20 mouse cellular contexts compared by ENCODE assay signal in genomic region chr17:55954229-55954628, GRCm38 (mm10). TPM values are rescaled to one million over a fixed set of nuclear protein-coding genes. Genes with fewer than 3 reads are reported as not detected.
DNase-seq lines count a peak whose midpoint lies in the region; ATAC-seq and TF ChIP-seq lines count a peak whose summit lies in the region.
"Had no signal": no experiment of that assay in that cellular context is flagged by ENCODE, and none has a peak within 500 bp of the region (broad histone marks: within the 10 kb centered on the region; RNA-seq: fewer than 3 reads in every experiment).

No protein-coding gene starts in this region.

- peak; percentile 52 for DNase-seq in forebrain, embryonic 11.5 days (ENCODE audit: low spot score)
- no peak for DNase-seq in ES-E14 (ENCODE audit: low read depth, low spot score)
- no peak for DNase-seq in kidney, adult 11 months
- DNase-seq in ovary, adult 18-20 months (ENCODE audit: low spot score) = no peak
- DNase-seq: cerebellum, postnatal 36 days; gastrocnemius, postnatal 10 days; lung, adult 2 months; lung, postnatal 36 days; thymus, postnatal 14 days had no signal

- H3K27me3 ChIP-seq in forebrain, embryonic 11.5 days (ENCODE audit: control insufficient read depth, insufficient read depth, low read length) = no peaks in the 10 kb centered on the region
- no peaks in the 10 kb centered on the region; the same call in 1 of the 2 replicates for H3K27me3 ChIP-seq in forebrain, embryonic 16.5 days (replicated peaks; ENCODE audit: control insufficient read depth, insufficient read depth, low read length)
- no peaks in the 10 kb centered on the region for H3K27me3 ChIP-seq in megakaryocyte, embryonic 14.5 days (replicated peaks)
- H3K27me3 ChIP-seq in E14TG2a.4 (ENCODE audit: insufficient read depth, low read length) = no peaks in the 10 kb centered on the region

- no peaks in the 10 kb centered on the region for H3K36me3 ChIP-seq in forebrain, embryonic 11.5 days (ENCODE audit: control insufficient read depth, insufficient read depth, low read length)
- no peaks in the 10 kb centered on the region for H3K36me3 ChIP-seq in forebrain, embryonic 16.5 days (ENCODE audit: control insufficient read depth, insufficient read depth)
- H3K36me3 ChIP-seq in megakaryocyte, embryonic 14.5 days (replicated peaks; ENCODE audit: low read length) = peaks cover 25% of the 10 kb centered on the region
- H3K36me3 ChIP-seq in E14TG2a.4 (ENCODE audit: insufficient read depth, low read length) (no peaks in the 10 kb centered on the region; the same call in 1 of the 2 replicates), ES-E14 (ENCODE audit: control insufficient read depth, insufficient read depth, low read length, poor library complexity, severe bottlenecking) (no peaks in the 10 kb centered on the region)
- H3K36me3 ChIP-seq: hindbrain, embryonic 13.5 days; intestine, embryonic 15.5 days; limb, embryonic 13.5 days; midbrain, embryonic 12.5 days; neural tube, embryonic 15.5 days had no signal

- no peak for TF ChIP-seq CTCF in E14TG2a.4 (conservative IDR thresholded peaks at IDR 0.05; ENCODE audit: low read length)

- in situ Hi-C loops in ES-E14 (cut with MboI; ENCODE audit: low sequenced_read_pairs in 2 of 2, unreplicated experiment in 2 of 2) = no loop called here

- H3K4me3 ChIP-seq in forebrain, embryonic 11.5 days (ENCODE audit: low read depth, low read length) = no peak overlapping the region
- H3K4me3 ChIP-seq in forebrain, embryonic 16.5 days (replicated peaks; ENCODE audit: low read length) = no peak overlapping the region
- H3K4me3 ChIP-seq in megakaryocyte, embryonic 14.5 days (replicated peaks) = peak overlapping the region; percentile 77
- H3K4me3 ChIP-seq in E14TG2a.4 (replicated peaks; ENCODE audit: low read length) = peak overlapping the region; percentile 70
- peak overlapping the region; percentile 13 to 35; a peak in 2 of 4 replicates for H3K4me3 ChIP-seq in ES-E14 (ENCODE audit: insufficient read depth in 1 of 2, low read depth in 1 of 2, low read length in 2 of 2, poor library complexity in 1 of 2, severe bottlenecking in 1 of 2)
- H3K4me3 ChIP-seq: erythroblast, embryonic 14.5 days; hindbrain, embryonic 13.5 days; intestine, embryonic 15.5 days; limb, embryonic 13.5 days; midbrain, embryonic 12.5 days; myocyte; neural tube, embryonic 15.5 days had no signal

- 32% methylated on average over 16 of the region's 16 CpGs for WGBS in forebrain, embryonic 11.5 days
- 39% methylated on average over 16 of the region's 16 CpGs for WGBS in forebrain, embryonic 16.5 days

- H3K9me3 ChIP-seq in forebrain, embryonic 11.5 days (ENCODE audit: control insufficient read depth, low read length) = no peaks in the 10 kb centered on the region
- no peaks in the 10 kb centered on the region for H3K9me3 ChIP-seq in forebrain, embryonic 16.5 days (ENCODE audit: control insufficient read depth, low read length)
- H3K9me3 ChIP-seq in megakaryocyte, embryonic 14.5 days = no peaks in the 10 kb centered on the region
- H3K9me3 ChIP-seq in E14TG2a.4 (ENCODE audit: low read length) (no peaks in the 10 kb centered on the region), ES-E14 (ENCODE audit: control insufficient read depth, insufficient read depth, low read depth, low read length) (no peaks in the 10 kb centered on the region)
- H3K9me3 ChIP-seq: hindbrain, embryonic 13.5 days; intestine, embryonic 15.5 days; limb, embryonic 13.5 days; midbrain, embryonic 12.5 days; neural tube, embryonic 15.5 days had no signal

- peaks cover 5% of the 10 kb centered on the region for H3K4me1 ChIP-seq in forebrain, embryonic 11.5 days (replicated peaks; ENCODE audit: control insufficient read depth, insufficient read depth, low read length)
- H3K4me1 ChIP-seq in forebrain, embryonic 16.5 days (replicated peaks; ENCODE audit: control insufficient read depth, insufficient read depth, low read length) = peaks cover 12% of the 10 kb centered on the region
- H3K4me1 ChIP-seq in megakaryocyte, embryonic 14.5 days = peaks cover 78% of the 10 kb centered on the region
- H3K4me1 ChIP-seq in E14TG2a.4 (replicated peaks; ENCODE audit: low read depth, low read length) (peaks cover 90% of the 10 kb centered on the region), ES-E14 (ENCODE audit: control insufficient read depth in 2 of 2, insufficient read depth in 2 of 2, low read length in 2 of 2, poor library complexity in 1 of 2) (peaks cover 9 to 39% of the 10 kb centered on the region in 2 experiments)

- no peak overlapping the region for H3K9ac ChIP-seq in forebrain, embryonic 11.5 days (ENCODE audit: low read length)
- H3K9ac ChIP-seq in forebrain, embryonic 16.5 days (replicated peaks; ENCODE audit: low read depth, low read length) = no peak overlapping the region
- H3K9ac ChIP-seq in ES-E14 (ENCODE audit: insufficient read depth, low read depth, low read length, poor library complexity, severe bottlenecking) = peak overlapping the region; percentile 41; the same call in 1 of the 2 replicates
- H3K9ac ChIP-seq: hindbrain, embryonic 13.5 days; intestine, embryonic 15.5 days; limb, embryonic 13.5 days; midbrain, embryonic 12.5 days; neural tube, embryonic 15.5 days had no signal

- no peak overlapping the region for H3K4me2 ChIP-seq in forebrain, embryonic 11.5 days (ENCODE audit: low read depth, low read length, severe bottlenecking)
- no peak overlapping the region for H3K4me2 ChIP-seq in forebrain, embryonic 16.5 days (ENCODE audit: low read length)
- H3K4me2 ChIP-seq: hindbrain, embryonic 13.5 days; intestine, embryonic 15.5 days; limb, embryonic 13.5 days; midbrain, embryonic 12.5 days; neural tube, embryonic 15.5 days had no signal

- no peak for ATAC-seq in forebrain, embryonic 11.5 days (replicated peaks; ENCODE audit: low FRiP score)
- ATAC-seq in forebrain, embryonic 16.5 days = no peak
- ATAC-seq in megakaryocyte, adult 5-6 weeks (ENCODE audit: poor library complexity, severe bottlenecking) = no peak
- ATAC-seq: intestine, embryonic 15.5 days had no signal

- no peak overlapping the region for H3K27ac ChIP-seq in forebrain, embryonic 11.5 days (ENCODE audit: low read depth, low read length)
- H3K27ac ChIP-seq in forebrain, embryonic 16.5 days (ENCODE audit: low read length) = no peak overlapping the region
- 0 out of 2 replicates have a peak overlapping the region, but pooled peaks have one; percentile 10 for H3K27ac ChIP-seq in ES-E14 (ENCODE audit: insufficient read depth, low read depth, low read length, poor library complexity, severe bottlenecking)
- H3K27ac ChIP-seq: hindbrain, embryonic 13.5 days; intestine, embryonic 15.5 days; limb, embryonic 13.5 days; midbrain, embryonic 12.5 days; neural tube, embryonic 15.5 days had no signal

TF ChIP-seq in ES-E14, 5 proteins besides CTCF, POLR2A, EP300 and RAD21:
- TF ChIP-seq CHD2 (IDR thresholded peaks at IDR 0.05; ENCODE audit: low read depth, low read length) (no peak), ZC3H11A (IDR thresholded peaks at IDR 0.05; ENCODE audit: borderline replicate concordance, low read depth, low read length) (no peak), HCFC1 (IDR thresholded peaks at IDR 0.05; ENCODE audit: borderline replicate concordance, insufficient read depth, low read length) (no peak)

RNA-seq across cellular contexts. Expression of gene Ebi3, which starts 1.8 kb away (rescaled TPM):
- polyA plus RNA-seq in forebrain, embryonic 11.5 days (2014; fragmentation: Nextera tagmentation; extraction: Ambion mirVana) = 2.0 and 2.1 TPM in 2 replicates
- 3.0 and 4.2 TPM in 2 replicates for polyA plus RNA-seq in forebrain, embryonic 16.5 days (2015; fragmentation: Nextera tagmentation; extraction: Ambion mirVana)
- polyA plus RNA-seq in megakaryocyte, embryonic 14.5 days (2012; ENCODE audit: insufficient read depth, low replicate concordance) = 114 and 143 TPM in 2 replicates
- total RNA-seq in megakaryocyte, adult 5-6 weeks (2015) = 31.8 and 36.1 TPM in 2 replicates
- total RNA-seq in megakaryocyte, adult 5-6 weeks (2017) = 16.6 and 34.0 TPM in 2 replicates
- total RNA-seq in ES-E14 (2012; rRNA removed) = 0.49 and 0.74 TPM in 2 replicates
- polyA plus RNA-seq: myocyte had no signal

RNA-seq across cellular contexts. Expression of gene Yju2, which starts 4.7 kb away (rescaled TPM):
- polyA plus RNA-seq in forebrain, embryonic 11.5 days (2014; fragmentation: Nextera tagmentation; extraction: Ambion mirVana) = 27.4 and 28.2 TPM in 2 replicates
- polyA plus RNA-seq in forebrain, embryonic 16.5 days (2015; fragmentation: Nextera tagmentation; extraction: Ambion mirVana) = 26.8 and 27.0 TPM in 2 replicates
- polyA plus RNA-seq in megakaryocyte, embryonic 14.5 days (2012; ENCODE audit: insufficient read depth, low replicate concordance) = 15.6 and 33.1 TPM in 2 replicates
- total RNA-seq in megakaryocyte, adult 5-6 weeks (2015) = 6.3 and 10.9 TPM in 2 replicates
- 14.7 and 17.1 TPM in 2 replicates for total RNA-seq in megakaryocyte, adult 5-6 weeks (2017)
- total RNA-seq in ES-E14 (2012; rRNA removed) = 14.0 and 14.7 TPM in 2 replicates

RNA-seq across cellular contexts. Expression of gene Zfp119b, which starts 4.9 kb away (rescaled TPM):
- polyA plus RNA-seq in forebrain, embryonic 11.5 days (2014; fragmentation: Nextera tagmentation; extraction: Ambion mirVana) = 5.5 and 8.5 TPM in 2 replicates
- 6.7 and 8.3 TPM in 2 replicates for polyA plus RNA-seq in forebrain, embryonic 16.5 days (2015; fragmentation: Nextera tagmentation; extraction: Ambion mirVana)
- polyA plus RNA-seq in megakaryocyte, embryonic 14.5 days (2012; ENCODE audit: insufficient read depth, low replicate concordance) = 0.12 TPM in 1 of 2 replicates, not detected in the other
- 9.1 and 12.0 TPM in 2 replicates for total RNA-seq in megakaryocyte, adult 5-6 weeks (2015)
- total RNA-seq in megakaryocyte, adult 5-6 weeks (2017) = 4.6 and 7.0 TPM in 2 replicates
- 3.9 and 4.6 TPM in 2 replicates for total RNA-seq in ES-E14 (2012; rRNA removed)
- polyA plus RNA-seq: erythroblast, embryonic 14.5 days had no signal

RNA-seq across cellular contexts. Expression of gene Shd, which starts 16.0 kb away (rescaled TPM):
- polyA plus RNA-seq in forebrain, embryonic 11.5 days (2014; fragmentation: Nextera tagmentation; extraction: Ambion mirVana) = 65.1 and 77.9 TPM in 2 replicates
- polyA plus RNA-seq in forebrain, embryonic 16.5 days (2015; fragmentation: Nextera tagmentation; extraction: Ambion mirVana) = 98.2 and 129 TPM in 2 replicates
- 2.9 and 15.1 TPM in 2 replicates for polyA plus RNA-seq in megakaryocyte, embryonic 14.5 days (2012; ENCODE audit: insufficient read depth, low replicate concordance)
- total RNA-seq in megakaryocyte, adult 5-6 weeks (2015) = not detected in 2 replicates
- total RNA-seq in megakaryocyte, adult 5-6 weeks (2017) = 0.88 TPM in 1 of 2 replicates, not detected in the other
- total RNA-seq in ES-E14 (2012; rRNA removed) = 1.5 and 2.4 TPM in 2 replicates
- polyA plus RNA-seq: erythroblast, embryonic 14.5 days had no signal

RNA-seq across cellular contexts. Expression of gene Fsd1, which starts 32.1 kb away (rescaled TPM):
- 61.9 and 71.1 TPM in 2 replicates for polyA plus RNA-seq in forebrain, embryonic 11.5 days (2014; fragmentation: Nextera tagmentation; extraction: Ambion mirVana)
- polyA plus RNA-seq in forebrain, embryonic 16.5 days (2015; fragmentation: Nextera tagmentation; extraction: Ambion mirVana) = 144 and 179 TPM in 2 replicates
- polyA plus RNA-seq in megakaryocyte, embryonic 14.5 days (2012; ENCODE audit: insufficient read depth, low replicate concordance) = not detected in 2 replicates
- not detected in 2 replicates for total RNA-seq in megakaryocyte, adult 5-6 weeks (2015)
- not detected in 2 replicates for total RNA-seq in megakaryocyte, adult 5-6 weeks (2017)
- 24.2 and 50.7 TPM in 2 replicates for total RNA-seq in ES-E14 (2012; rRNA removed)
- polyA plus RNA-seq: erythroblast, embryonic 14.5 days had no signal

Comparison
In these comparisons a context has a peak if more than half of its experiments do, and no peak if none do; other contexts are left out.
1. H3K4me3 ChIP-seq: peak in megakaryocyte, embryonic 14.5 days (single experiment), E14TG2a.4 (single experiment) and ES-E14 (2 of 2); none in forebrain, embryonic 11.5 days (single experiment) and forebrain, embryonic 16.5 days (single experiment).
2. RNA of gene Ebi3, which starts 1.8 kb away (polyA plus RNA-seq): 114 to 143 TPM in megakaryocyte, embryonic 14.5 days; 3.0 to 4.2 TPM in forebrain, embryonic 16.5 days and 2.0 to 2.1 TPM in forebrain, embryonic 11.5 days; every median in the first group is over 10 times any median in the second.